Mouse (Mus musculus): ENCODE measurements around the gene Plpp7.

The Plpp7 gene

DNA sequence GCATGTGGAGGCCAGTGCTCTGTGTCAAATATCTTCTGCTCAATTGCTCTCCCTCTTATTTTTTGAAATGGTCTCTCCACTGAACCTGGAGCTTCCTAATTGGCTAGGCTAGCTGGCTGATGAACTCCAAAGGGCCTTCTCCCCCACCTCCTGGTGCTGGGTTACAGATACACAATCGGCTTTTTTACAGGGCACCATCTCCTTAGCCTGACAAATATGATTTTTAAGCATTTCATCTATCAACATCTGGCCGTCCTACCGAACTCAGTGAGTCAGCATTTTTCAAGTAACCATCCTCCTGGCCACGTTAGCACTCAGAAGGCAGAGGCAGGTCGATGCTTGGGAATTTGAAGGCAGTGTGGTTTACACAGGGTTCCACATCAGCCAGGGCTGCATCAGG lies 49.3 kb downstream of the Plpp7 start:
- no peak for DNase-seq

- no peak for DNase-seq
Observed at GRCm38 (mm10) chr2:32146617-32147162, 51.4 kb downstream of the Plpp7 start.

DNA sequence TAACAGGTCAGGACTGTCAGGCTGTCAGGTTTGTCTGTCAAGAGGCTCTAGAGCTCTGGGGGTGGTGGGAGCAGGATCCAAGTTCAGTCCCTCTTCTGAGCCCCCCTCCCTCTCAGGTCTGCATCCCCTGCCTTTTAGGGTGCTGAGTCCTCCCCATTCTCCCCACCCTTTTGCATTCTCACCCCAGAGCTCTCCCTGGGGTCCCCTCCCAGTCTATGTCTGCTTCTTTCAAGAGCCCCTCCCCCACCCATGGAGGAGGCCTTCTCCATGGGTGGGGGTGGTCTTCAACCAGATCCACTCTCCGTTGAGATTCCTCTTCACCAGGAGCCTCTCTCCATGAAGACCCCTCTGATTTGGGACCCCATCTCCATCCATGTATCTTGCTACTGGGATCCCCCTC lies 54.8 kb downstream of the Plpp7 start:
- DNase-seq = no peak

- DNase-seq = no peak
Observed at GRCm38 (mm10) chr2:32150562-32150923, 55.2 kb downstream of the Plpp7 start.

GRCm38 (mm10) chr2:32150924-32151659 lies 55.8 kb downstream of the Plpp7 start, which contains the start of gene Prrc2b:
Prrc2b (plus strand) TSS chr2:32151082.
- peak; percentile 56 to 72 for DNase-seq

DNA sequence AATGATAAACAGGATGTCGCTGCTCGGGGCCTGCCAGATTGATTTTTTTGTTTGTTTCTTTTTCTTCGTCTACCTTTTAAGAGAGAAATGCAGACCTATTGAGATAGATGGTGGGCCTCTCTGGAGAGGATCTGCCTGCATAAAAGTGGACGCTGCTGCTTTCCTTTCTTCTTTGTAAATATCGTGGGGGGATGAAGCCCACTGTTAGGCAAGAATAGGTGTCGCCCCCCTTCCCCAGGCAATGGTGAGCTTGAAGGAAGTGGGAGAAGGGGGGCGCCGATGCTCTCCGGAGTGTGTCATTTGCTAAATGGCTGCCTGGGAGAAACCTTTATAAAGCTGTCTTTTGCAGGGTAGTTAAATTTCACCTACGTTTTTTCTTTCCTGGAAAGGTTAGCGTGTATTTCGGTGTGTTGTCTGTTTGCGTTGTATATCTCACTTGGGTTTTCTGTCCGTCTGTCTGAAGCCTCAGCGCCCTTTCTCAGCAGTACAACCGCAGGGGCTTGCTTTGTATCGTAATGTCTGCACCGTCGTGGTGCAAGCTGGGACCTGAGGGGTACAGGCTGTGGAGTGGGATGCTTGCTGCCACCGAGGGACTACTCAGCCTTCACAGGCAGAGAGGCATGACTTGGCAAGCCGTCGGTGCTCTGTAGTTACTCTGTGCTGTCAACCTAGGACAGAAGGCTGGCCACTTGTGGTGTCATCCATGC lies 56.5 kb downstream of the Plpp7 start:
- DNase-seq = no peak

DNA sequence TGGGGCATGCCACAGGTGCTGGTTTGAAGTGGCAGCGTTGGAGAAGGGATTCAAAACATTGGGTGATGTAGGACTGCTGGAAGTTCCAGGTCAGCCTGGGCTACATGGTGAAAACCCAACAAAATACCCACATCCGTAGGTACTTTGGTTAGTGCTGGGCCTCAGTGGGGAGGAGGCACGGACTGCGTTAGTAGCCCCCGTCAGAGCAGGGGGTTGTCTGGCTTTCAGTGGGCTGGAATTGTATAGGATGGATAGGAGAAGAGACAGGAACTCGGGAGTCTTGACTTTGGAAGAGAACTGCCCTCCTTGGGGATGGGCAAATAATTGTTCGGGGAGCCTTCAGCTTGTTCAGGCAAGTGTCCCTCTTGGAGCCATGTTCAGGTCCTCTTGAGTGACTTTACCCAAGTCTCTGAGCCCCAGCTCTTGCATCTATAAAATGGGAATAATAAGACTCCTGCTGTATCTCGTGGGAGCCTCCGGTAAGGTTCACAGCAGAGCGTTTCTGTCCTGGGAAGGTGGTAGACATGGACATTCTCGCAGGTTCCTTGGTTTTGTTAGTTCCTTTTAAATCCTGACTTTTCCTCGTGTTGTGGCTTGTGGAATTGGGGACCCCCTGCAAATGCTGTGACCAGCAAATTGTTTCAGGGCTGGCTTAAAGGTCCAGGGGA lies 57.2 kb downstream of the Plpp7 start:
- no peak for DNase-seq

GRCm38 (mm10) chr2:32153041-32153790 lies 57.9 kb downstream of the Plpp7 start:
- peak; percentile 78 to 82 for DNase-seq

DNA sequence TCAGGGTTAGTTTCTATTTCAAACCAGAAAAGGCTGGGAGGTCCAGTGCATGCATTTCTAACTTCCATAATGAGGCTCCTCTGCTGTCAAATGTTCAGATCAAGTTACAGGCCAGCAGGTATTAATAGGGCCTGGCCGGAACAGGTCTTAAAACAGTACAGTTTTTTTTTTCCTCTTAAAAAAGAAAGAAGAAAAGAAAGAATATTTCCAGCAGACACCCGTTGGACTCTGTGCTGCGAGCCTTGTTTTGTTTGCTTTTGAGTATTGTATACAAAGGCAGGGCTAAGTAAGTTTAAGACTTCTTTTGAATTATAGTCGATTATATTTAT lies 58.4 kb downstream of the Plpp7 start:
- DNase-seq = no peak

DNA sequence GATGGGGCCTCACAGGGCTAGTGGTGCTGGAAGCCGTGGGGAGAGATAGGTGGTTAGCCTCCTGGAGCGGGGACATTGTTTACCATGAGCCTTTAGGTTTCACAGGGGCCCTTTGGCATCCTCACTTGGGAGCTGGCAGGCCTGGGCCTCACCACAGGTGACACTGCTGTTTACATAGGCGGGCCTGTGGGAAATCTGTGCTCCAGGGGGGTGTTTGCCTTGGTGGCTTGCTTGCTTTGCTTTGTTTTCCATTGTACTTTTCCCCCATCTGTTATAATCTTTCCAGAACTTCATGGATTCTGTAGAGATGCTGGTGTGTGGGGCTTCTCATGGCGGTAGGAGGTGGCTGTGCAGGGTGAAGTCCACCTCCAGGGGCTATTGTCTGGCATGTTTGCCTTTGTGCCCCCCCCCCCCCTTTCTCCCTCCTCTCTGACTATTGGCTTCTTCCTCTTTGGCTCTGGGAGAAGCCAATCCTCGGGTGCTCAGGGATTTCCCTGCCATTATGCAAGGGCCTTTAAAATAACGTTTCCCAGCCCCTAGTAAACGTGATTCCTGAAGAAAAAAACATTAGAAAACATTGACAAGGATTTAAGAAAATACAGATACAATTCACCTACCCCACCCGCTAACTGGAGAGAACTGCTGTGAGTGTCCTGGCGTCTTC lies 59.1 kb downstream of the Plpp7 start:
- peak; percentile 56 to 69 for DNase-seq

DNA sequence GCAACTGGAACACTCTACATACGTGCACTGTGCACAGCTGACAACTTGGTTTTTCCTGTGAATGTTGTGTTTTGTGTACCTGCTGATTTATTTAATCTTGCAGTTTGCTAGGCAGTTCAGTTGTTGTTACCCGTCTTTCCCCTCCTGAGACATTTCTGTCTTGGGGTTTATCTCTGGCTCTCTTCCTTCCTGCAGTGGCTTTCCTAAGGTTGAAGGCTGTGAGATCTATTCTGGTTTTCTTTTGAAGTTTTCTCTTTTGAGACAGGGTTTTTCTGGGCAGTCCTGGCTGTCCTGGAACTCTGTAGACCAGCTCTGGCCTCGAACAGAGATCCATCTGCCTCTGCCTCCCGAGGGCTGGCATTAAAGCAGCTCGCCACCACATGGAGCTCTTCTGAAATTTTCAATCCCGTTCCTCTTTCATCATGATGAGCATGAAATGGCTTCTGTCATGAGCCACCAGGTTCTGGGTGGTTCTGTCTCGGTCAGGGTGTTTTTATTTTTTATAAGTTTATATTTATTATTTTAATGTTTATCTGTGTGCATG lies 59.7 kb downstream of the Plpp7 start:
- no peak for DNase-seq

DNA sequence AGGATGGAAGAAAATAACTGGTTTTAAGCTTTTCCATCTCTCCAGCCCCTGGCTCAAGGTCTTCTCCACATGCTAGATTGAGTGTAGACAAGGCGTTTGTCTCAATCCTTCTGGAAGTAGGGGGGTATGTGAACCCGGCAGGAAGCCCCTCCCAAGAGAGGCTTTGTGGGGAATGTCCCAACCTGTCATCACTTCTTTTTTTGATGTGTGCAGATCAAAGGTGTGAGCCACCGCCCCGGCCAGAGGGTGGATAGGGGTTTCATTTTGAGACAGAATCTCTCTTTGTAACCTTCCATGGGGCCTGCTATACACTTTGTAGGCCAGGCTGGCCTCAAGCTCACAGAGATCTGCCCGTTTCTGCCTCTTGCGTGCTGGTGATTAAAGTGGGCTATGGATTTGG lies 60.3 kb downstream of the Plpp7 start:
- no peak for DNase-seq

GRCm38 (mm10) chr2:32156645-32157044 lies 61.3 kb downstream of the Plpp7 start:
- DNase-seq = no peak

GRCm38 (mm10) chr2:32157328-32157727 lies 62.0 kb downstream of the Plpp7 start:
- no peak for DNase-seq

GRCm38 (mm10) chr2:32158616-32159239 lies 63.4 kb downstream of the Plpp7 start:
- DNase-seq = no peak

All from lung, adult 18-20 months (tissue).